Mouse (Mus musculus): ENCODE measurements around the gene Vax1. TPM values are rescaled to one million over a fixed set of nuclear protein-coding genes. Genes with fewer than 3 reads are reported as not detected.

The Vax1 gene
- polyA plus RNA-seq, 2 experiments = 0.11 to 0.18 TPM

DNA sequence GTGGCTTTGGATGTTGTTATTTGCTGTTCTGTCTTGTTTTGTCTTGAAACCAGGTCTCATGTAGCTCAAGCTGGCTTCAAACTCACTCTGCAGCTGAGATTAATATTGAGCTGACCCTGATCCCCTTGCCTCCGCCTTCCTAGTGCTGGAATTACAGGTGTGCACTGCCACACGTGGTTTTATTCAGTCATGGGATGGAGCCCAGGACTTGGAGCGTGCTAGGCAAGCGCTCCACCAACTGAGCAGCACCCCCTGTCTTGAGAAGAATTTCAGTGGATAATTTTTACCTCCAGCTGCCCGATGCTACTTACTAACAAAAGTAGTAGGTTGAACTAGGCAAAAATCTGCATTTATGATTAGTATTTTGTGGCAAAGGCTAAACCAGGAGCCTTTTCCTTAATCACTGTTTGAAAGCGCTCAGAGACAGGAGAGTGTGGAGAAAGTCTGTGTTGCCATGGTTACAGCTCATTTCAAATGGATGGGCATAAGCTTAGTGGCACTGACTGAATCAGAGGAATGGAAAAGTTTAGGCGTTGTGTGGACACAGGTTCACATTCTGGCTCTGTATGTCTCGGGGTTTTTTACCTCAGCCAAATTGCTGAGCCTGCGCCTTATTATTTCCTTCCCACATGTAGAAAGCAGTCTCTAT is 24.2 kb downstream of the Vax1 start:
- TF ChIP-seq POLR2A (IDR thresholded peaks at IDR 0.05; ENCODE audit: borderline replicate concordance, extremely low read depth, insufficient read depth, insufficient read length) = no peak
- Histone ChIP-seq H3K27ac (replicated peaks; ENCODE audit: low read depth, low read length) (no peak overlapping the region), H3K9me3 (ENCODE audit: control insufficient read depth, low read length) (no peaks in the 10 kb centered on the region), H3K4me1 (ENCODE audit: control insufficient read depth, insufficient read depth, low read length) (no peaks in the 10 kb centered on the region), H3K9ac (ENCODE audit: low read depth, low read length, severe bottlenecking) (no peak overlapping the region), H3K36me3 (ENCODE audit: control insufficient read depth, insufficient read depth, low read length) (no peaks in the 10 kb centered on the region), H3K4me2 (replicated peaks; ENCODE audit: low read depth, low read length, severe bottlenecking) (no peak overlapping the region), H3K27me3 (ENCODE audit: control insufficient read depth, insufficient read depth, low read length) (no peaks in the 10 kb centered on the region), H3K4me3 (replicated peaks; ENCODE audit: low read length) (no peak overlapping the region)
- 55% methylated on average over 9 of the region's 9 CpGs for WGBS
- DNase-seq (ENCODE audit: low spot score) (no peak), ATAC-seq (ENCODE audit: low FRiP score, low read depth) (no peak)

DNA sequence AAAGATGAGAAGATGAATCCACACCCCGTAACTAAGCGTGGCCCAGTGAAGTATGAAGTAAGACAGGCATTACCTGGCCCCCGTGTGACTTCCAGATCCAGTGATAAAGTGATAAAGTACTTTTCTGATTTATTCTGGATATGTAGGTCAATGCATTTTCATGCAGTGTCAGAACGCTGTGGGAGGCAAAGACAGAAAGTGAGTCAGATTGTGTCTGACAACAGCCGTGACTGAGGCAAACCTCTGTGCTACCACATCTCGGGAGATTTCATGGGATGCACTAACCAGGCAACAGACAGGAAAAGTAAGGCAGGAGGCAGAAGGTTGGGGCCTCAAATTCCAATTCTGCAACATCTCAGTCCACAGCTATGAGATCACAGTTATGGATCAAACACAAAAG is 24.8 kb downstream of the Vax1 start:
- Histone ChIP-seq H3K4me2 (replicated peaks; ENCODE audit: low read depth, low read length, severe bottlenecking) (no peak overlapping the region), H3K36me3 (ENCODE audit: control insufficient read depth, insufficient read depth, low read length) (no peaks in the 10 kb centered on the region), H3K27me3 (ENCODE audit: control insufficient read depth, insufficient read depth, low read length) (no peaks in the 10 kb centered on the region), H3K9ac (ENCODE audit: low read depth, low read length, severe bottlenecking) (no peak overlapping the region), H3K27ac (replicated peaks; ENCODE audit: low read depth, low read length) (no peak overlapping the region), H3K4me1 (ENCODE audit: control insufficient read depth, insufficient read depth, low read length) (no peaks in the 10 kb centered on the region), H3K4me3 (replicated peaks; ENCODE audit: low read length) (no peak overlapping the region), H3K9me3 (ENCODE audit: control insufficient read depth, low read length) (no peaks in the 10 kb centered on the region)
- ATAC-seq (ENCODE audit: low FRiP score, low read depth) = no peak
- no peak for DNase-seq (ENCODE audit: low spot score)
- no peak for TF ChIP-seq POLR2A (IDR thresholded peaks at IDR 0.05; ENCODE audit: borderline replicate concordance, extremely low read depth, insufficient read depth, insufficient read length)
- 77% methylated on average over 6 of the region's 6 CpGs for WGBS

- TF ChIP-seq POLR2A (IDR thresholded peaks at IDR 0.05; ENCODE audit: borderline replicate concordance, extremely low read depth, insufficient read depth, insufficient read length) = no peak
- H3K4me2 ChIP-seq (replicated peaks; ENCODE audit: low read depth, low read length, severe bottlenecking) = no peak overlapping the region
These were observed 27.6 kb downstream of the Vax1 start for GRCm38 (mm10) chr19:59142206-59142605.

DNA sequence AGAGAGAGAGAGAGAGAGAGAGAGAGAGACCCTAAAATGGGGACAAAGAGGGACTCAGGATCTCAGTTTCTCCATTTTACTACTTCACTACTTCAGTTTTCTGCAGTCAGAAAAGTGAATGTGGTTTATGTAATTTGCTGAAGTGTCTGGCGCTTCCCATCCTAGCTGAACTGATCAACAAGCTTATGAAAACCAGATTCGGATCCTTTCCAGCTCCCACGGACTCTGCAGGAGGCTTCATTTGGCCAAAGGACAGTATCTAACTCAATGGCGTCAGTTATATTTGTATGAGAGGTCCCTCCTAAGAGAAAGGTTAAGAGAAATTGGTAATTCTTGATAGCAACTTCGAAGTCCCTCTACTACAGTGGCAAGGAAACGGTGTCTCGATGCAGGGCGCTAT is 34.5 kb downstream of the Vax1 start:
- H3K4me3 ChIP-seq (replicated peaks; ENCODE audit: low read length) = no peak overlapping the region
- no peak overlapping the region for H3K4me2 ChIP-seq (replicated peaks; ENCODE audit: low read depth, low read length, severe bottlenecking)
- no peaks in the 10 kb centered on the region for H3K27me3 ChIP-seq (ENCODE audit: control insufficient read depth, insufficient read depth, low read length)
- 65% methylated on average over 8 of the region's 8 CpGs for WGBS
- no peak for TF ChIP-seq POLR2A (IDR thresholded peaks at IDR 0.05; ENCODE audit: borderline replicate concordance, extremely low read depth, insufficient read depth, insufficient read length)
- DNase-seq (ENCODE audit: low spot score) (no peak), ATAC-seq (ENCODE audit: low FRiP score, low read depth) (no peak)
- H3K27ac ChIP-seq (replicated peaks; ENCODE audit: low read depth, low read length) = no peak overlapping the region
- H3K4me1 ChIP-seq (ENCODE audit: control insufficient read depth, insufficient read depth, low read length) = no peaks in the 10 kb centered on the region
- no peaks in the 10 kb centered on the region for H3K36me3 ChIP-seq (ENCODE audit: control insufficient read depth, insufficient read depth, low read length)
- no peaks in the 10 kb centered on the region for H3K9me3 ChIP-seq (ENCODE audit: control insufficient read depth, low read length)
- H3K9ac ChIP-seq (ENCODE audit: low read depth, low read length, severe bottlenecking) = no peak overlapping the region

More at GRCm38 (mm10) chr19:59142206-59142605, 27.6 kb downstream of the Vax1 start:
- ATAC-seq (ENCODE audit: low FRiP score, low read depth) (no peak), DNase-seq (ENCODE audit: low spot score) (no peak)
- H3K9ac ChIP-seq (ENCODE audit: low read depth, low read length, severe bottlenecking) = no peak overlapping the region
- no peaks in the 10 kb centered on the region for H3K36me3 ChIP-seq (ENCODE audit: control insufficient read depth, insufficient read depth, low read length)
- no peaks in the 10 kb centered on the region for H3K27me3 ChIP-seq (ENCODE audit: control insufficient read depth, insufficient read depth, low read length)
- no peak overlapping the region for H3K27ac ChIP-seq (replicated peaks; ENCODE audit: low read depth, low read length)
- H3K9me3 ChIP-seq (ENCODE audit: control insufficient read depth, low read length) = no peaks in the 10 kb centered on the region
- no peaks in the 10 kb centered on the region for H3K4me1 ChIP-seq (ENCODE audit: control insufficient read depth, insufficient read depth, low read length)
- H3K4me3 ChIP-seq (replicated peaks; ENCODE audit: low read length) = no peak overlapping the region
- 49% methylated on average over 4 of the region's 4 CpGs for WGBS

DNA sequence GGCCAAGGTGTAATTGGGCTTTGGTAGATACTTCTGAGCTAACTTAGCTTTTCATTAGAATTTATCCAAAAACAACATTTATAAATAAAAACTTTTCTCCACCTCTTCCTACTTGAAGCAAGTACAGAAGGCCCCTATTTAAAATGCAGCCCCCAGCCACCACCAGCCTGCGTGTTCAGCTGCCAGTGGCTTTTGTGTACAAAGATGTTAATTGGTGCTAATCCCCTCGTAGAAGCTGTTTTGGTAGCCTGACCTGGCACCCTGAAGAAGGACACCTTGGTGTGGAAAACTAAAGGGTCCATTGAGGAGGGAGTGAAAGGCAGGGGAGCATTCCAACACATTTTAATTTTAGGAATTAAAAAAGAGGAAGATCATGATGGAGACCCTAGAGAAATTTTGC is 34.9 kb downstream of the Vax1 start:
- ATAC-seq (ENCODE audit: low FRiP score, low read depth) (no peak), DNase-seq (ENCODE audit: low spot score) (no peak)
- 22% methylated on average over 2 of the region's 2 CpGs for WGBS
- no peaks in the 10 kb centered on the region for H3K4me1 ChIP-seq (ENCODE audit: control insufficient read depth, insufficient read depth, low read length)
- H3K27me3 ChIP-seq (ENCODE audit: control insufficient read depth, insufficient read depth, low read length) = no peaks in the 10 kb centered on the region
- H3K4me3 ChIP-seq (replicated peaks; ENCODE audit: low read length) = no peak overlapping the region
- H3K27ac ChIP-seq (replicated peaks; ENCODE audit: low read depth, low read length) = no peak overlapping the region
- H3K4me2 ChIP-seq (replicated peaks; ENCODE audit: low read depth, low read length, severe bottlenecking) = no peak overlapping the region
- TF ChIP-seq POLR2A (IDR thresholded peaks at IDR 0.05; ENCODE audit: borderline replicate concordance, extremely low read depth, insufficient read depth, insufficient read length) = no peak
- H3K9me3 ChIP-seq (ENCODE audit: control insufficient read depth, low read length) = no peaks in the 10 kb centered on the region
- no peak overlapping the region for H3K9ac ChIP-seq (ENCODE audit: low read depth, low read length, severe bottlenecking)
- H3K36me3 ChIP-seq (ENCODE audit: control insufficient read depth, insufficient read depth, low read length) = no peaks in the 10 kb centered on the region

Data from limb, embryonic 14.5 days (tissue).